Mouse (Mus musculus): ENCODE measurements at regions not wholly inside any gene's neighbourhood (a gene's known extent, or its start where the extent isn't known, plus 50 kb on each side); places are given as distances from the start of the nearest gene placed in this dataset.

DNA sequence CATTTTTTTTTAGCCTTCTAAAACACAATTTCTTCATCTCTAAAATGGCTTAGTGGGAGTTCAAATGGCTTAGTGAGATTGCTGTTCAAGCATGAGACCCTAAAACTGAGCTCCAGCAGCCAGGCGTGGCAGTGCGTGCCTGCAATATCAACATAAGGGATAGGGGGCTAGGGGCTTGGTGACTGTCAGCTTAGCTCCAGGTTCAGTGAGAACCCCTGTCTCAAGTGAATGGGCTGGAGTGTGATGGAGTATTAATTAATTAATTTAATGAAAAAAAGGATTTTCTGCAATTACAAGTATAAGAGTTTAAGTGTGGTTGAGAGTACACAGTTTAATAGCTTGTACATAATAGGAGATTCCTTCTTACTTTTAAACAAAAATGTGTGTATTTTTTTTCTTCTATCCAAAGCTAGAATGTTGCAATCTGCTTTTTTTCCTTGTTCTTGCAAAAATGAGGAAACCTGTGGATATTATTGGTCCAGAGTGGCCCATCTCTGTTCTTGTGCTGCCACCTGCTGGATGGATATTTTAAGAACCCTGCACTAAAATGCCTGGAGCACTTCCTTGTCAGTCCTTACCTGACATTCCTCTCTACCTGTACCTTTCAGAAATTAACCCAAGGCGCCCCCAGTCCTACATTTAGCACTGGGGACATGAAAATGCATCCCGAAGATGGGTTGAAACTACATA is 54.0 kb upstream of the Usp47 start:
- ATAC-seq (ENCODE audit: low read depth), result peak; percentile 69
- Histone ChIP-seq H3K4me3 (ENCODE audit: low read length) (no peak overlapping the region), H3K36me3 (ENCODE audit: control insufficient read depth, insufficient read depth, low read length) (no peaks in the 10 kb centered on the region), H3K27me3 (ENCODE audit: control insufficient read depth, insufficient read depth, low read depth, low read length) (no peaks in the 10 kb centered on the region), H3K27ac (ENCODE audit: low read length) (no peak overlapping the region), H3K4me1 (replicated peaks; ENCODE audit: control insufficient read depth, insufficient read depth, low read length) (no peaks in the 10 kb centered on the region), H3K9ac (ENCODE audit: low read length) (no peak overlapping the region), H3K4me2 (ENCODE audit: low read depth, low read length) (no peak overlapping the region), H3K9me3 (ENCODE audit: control insufficient read depth, low read length) (no peaks in the 10 kb centered on the region)
- 51% methylated on average over 4 of the region's 4 CpGs for WGBS

DNA sequence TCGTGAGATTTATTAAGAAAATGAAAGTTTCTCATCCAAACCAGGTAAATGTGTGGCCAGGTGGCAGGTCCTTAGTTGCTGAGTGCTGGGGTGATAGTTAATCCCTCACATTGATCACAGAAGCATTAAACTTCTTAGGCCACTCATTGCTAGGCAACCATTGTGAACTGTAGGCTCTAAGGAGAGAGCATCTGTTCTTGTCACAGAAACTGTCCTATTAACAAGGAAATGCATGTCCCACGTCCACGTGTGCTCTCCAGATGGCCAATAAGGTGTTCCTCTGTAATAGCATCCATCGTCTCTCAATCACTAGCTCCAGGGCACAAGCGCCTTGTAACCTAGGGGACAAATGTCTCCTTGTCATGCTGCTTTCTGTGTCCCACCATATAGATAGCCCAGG is 55.0 kb upstream of the Usp47 start:
- WGBS, result 67% methylated on average over 5 of the region's 5 CpGs
- H3K9ac ChIP-seq (ENCODE audit: low read length), result no peak overlapping the region
- H3K27me3 ChIP-seq (ENCODE audit: control insufficient read depth, insufficient read depth, low read depth, low read length), result no peaks in the 10 kb centered on the region
- no peak overlapping the region for H3K4me3 ChIP-seq (ENCODE audit: low read length)
- no peaks in the 10 kb centered on the region for H3K36me3 ChIP-seq (ENCODE audit: control insufficient read depth, insufficient read depth, low read length)
- no peak overlapping the region for H3K27ac ChIP-seq (ENCODE audit: low read length)
- H3K4me2 ChIP-seq (ENCODE audit: low read depth, low read length), result no peak overlapping the region
- ATAC-seq (ENCODE audit: low read depth), result no peak
- no peaks in the 10 kb centered on the region for H3K4me1 ChIP-seq (replicated peaks; ENCODE audit: control insufficient read depth, insufficient read depth, low read length)
- H3K9me3 ChIP-seq (ENCODE audit: control insufficient read depth, low read length), result no peaks in the 10 kb centered on the region

DNA sequence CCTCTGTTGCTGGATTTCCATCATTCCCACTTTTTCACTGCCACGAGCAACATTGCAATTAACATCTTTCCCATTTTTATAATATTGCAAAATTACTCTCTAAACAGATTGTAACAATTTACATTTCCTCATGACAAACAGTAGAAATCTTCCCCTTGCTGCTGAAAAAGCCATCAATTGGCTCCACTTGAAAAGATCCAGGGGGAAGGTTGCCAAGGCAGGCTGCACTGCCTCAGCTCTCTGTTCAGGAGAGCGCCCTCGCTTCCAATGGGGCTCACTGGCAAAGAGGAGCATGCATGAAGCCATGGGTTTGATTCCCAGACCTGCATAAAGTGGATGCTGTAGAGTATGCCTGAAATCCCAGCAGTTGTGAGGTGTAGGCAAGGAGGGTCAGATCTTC is 56.6 kb upstream of the Usp47 start:
- WGBS, result 72% methylated on average over 3 of the region's 3 CpGs
- Histone ChIP-seq H3K9me3 (ENCODE audit: control insufficient read depth, low read length) (no peaks in the 10 kb centered on the region), H3K27me3 (ENCODE audit: control insufficient read depth, insufficient read depth, low read depth, low read length) (no peaks in the 10 kb centered on the region), H3K36me3 (ENCODE audit: control insufficient read depth, insufficient read depth, low read length) (no peaks in the 10 kb centered on the region), H3K4me3 (ENCODE audit: low read length) (no peak overlapping the region), H3K9ac (ENCODE audit: low read length) (no peak overlapping the region), H3K4me2 (ENCODE audit: low read depth, low read length) (no peak overlapping the region), H3K4me1 (replicated peaks; ENCODE audit: control insufficient read depth, insufficient read depth, low read length) (no peaks in the 10 kb centered on the region), H3K27ac (ENCODE audit: low read length) (no peak overlapping the region)
- ATAC-seq (ENCODE audit: low read depth), result no peak

DNA sequence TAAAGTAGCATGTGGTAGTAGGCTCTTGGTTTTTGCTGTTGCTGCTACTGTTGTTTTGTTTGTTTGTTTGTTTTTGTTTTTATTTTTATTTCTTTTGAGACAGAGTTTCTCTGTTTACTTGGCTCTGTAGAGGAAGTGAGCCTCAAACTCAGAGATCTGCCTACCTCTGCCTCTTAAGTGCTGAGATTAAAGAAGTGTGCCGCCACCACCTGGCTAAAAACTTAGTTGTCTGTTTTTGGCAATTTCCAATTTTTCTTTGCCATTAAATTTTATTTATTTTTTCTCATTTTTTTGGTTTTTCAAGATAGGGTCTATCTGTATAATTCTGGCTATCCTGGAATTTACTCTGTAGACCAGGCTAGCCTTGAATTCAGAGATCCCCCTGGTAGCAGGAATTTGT is 59.3 kb upstream of the Usp47 start:
- no peak overlapping the region for H3K4me3 ChIP-seq (ENCODE audit: low read length)

DNA sequence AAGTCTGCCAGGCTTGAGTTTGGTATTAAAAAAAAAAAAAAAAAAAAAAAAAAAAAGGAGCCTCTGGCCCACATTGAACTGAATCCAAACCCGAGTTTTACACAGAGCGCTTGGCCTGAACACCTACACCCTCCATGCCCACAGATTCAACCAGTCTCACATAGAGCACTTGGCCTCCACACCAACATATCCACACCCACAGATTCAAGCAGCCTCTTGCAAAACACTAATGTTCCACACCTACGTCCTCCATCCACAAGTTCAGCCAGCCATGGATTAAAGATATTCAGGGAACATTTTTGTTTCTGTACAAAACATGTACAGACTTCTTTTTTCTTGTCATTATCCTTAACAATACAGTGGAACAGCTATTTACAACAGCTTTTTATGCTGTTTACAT is 63.3 kb upstream of the Usp47 start:
- Histone ChIP-seq H3K27me3 (ENCODE audit: control insufficient read depth, insufficient read depth, low read depth, low read length) (no peaks in the 10 kb centered on the region), H3K27ac (ENCODE audit: low read length) (no peak overlapping the region), H3K36me3 (ENCODE audit: control insufficient read depth, insufficient read depth, low read length) (no peaks in the 10 kb centered on the region), H3K4me3 (ENCODE audit: low read length) (no peak overlapping the region), H3K9me3 (ENCODE audit: control insufficient read depth, low read length) (no peaks in the 10 kb centered on the region), H3K9ac (ENCODE audit: low read length) (no peak overlapping the region), H3K4me2 (ENCODE audit: low read depth, low read length) (no peak overlapping the region), H3K4me1 (replicated peaks; ENCODE audit: control insufficient read depth, insufficient read depth, low read length) (no peaks in the 10 kb centered on the region)
- 94% methylated on average over 3 of the region's 3 CpGs for WGBS
- ATAC-seq (ENCODE audit: low read depth), result no peak

More for the DNA sequence above, 59.3 kb upstream of the Usp47 start:
- Histone ChIP-seq H3K9ac (ENCODE audit: low read length) (no peak overlapping the region), H3K27me3 (ENCODE audit: control insufficient read depth, insufficient read depth, low read depth, low read length) (no peaks in the 10 kb centered on the region), H3K36me3 (ENCODE audit: control insufficient read depth, insufficient read depth, low read length) (no peaks in the 10 kb centered on the region), H3K4me2 (ENCODE audit: low read depth, low read length) (no peak overlapping the region), H3K9me3 (ENCODE audit: control insufficient read depth, low read length) (no peaks in the 10 kb centered on the region), H3K27ac (ENCODE audit: low read length) (no peak overlapping the region), H3K4me1 (replicated peaks; ENCODE audit: control insufficient read depth, insufficient read depth, low read length) (no peaks in the 10 kb centered on the region)
- WGBS, result 74% methylated on average over 1 of the region's 1 CpGs
- no peak for ATAC-seq (ENCODE audit: low read depth)

DNA sequence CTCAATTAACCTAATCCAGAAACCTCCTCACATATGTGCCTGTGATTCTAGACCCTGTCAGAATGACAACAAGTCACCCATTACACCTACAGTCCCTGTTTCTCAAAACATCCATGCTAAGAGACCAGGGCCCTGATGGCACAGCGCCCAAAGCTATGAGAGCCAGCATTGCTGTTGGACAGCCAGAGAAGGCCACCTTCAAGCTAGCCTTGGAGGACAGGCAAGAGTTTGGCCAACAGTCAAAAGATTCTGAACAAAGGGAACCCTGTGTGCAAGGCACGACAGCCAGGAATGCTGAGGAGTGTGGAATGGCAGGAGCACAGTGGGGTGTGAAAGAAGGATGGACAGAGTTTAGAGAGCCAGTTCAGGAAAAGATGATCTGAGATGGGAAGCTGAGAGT is 66.6 kb upstream of the Usp47 start:
- no peak for ATAC-seq (ENCODE audit: low read depth)

DNA sequence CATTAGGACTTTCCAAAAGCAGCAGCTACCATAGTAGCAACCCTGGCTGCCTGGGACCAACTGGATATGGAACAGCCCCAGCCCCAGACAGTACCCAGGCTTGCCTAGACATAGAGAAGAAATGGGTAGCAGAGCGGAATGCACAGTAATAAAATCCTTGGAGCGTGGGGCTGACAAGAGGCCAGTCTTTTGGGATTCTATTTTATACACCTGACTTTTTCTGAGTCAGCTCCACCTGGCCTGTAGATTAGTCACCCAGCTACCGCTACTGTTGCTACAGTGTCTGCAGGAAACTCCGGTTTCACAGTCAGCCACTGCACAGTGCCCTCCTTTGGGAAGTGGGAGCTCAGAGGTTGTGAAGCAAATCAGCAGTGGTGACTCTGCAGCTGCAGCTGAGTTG is 83.7 kb upstream of the Usp47 start:
- no peak for ATAC-seq (ENCODE audit: low read depth)
- no peaks in the 10 kb centered on the region for H3K9me3 ChIP-seq (ENCODE audit: control insufficient read depth, low read length)
- no peaks in the 10 kb centered on the region for H3K4me1 ChIP-seq (replicated peaks; ENCODE audit: control insufficient read depth, insufficient read depth, low read length)
- no peaks in the 10 kb centered on the region for H3K27me3 ChIP-seq (ENCODE audit: control insufficient read depth, insufficient read depth, low read depth, low read length)
- H3K9ac ChIP-seq (ENCODE audit: low read length), result no peak overlapping the region
- H3K27ac ChIP-seq (ENCODE audit: low read length), result no peak overlapping the region
- no peak overlapping the region for H3K4me2 ChIP-seq (ENCODE audit: low read depth, low read length)
- no peaks in the 10 kb centered on the region for H3K36me3 ChIP-seq (ENCODE audit: control insufficient read depth, insufficient read depth, low read length)
- H3K4me3 ChIP-seq (ENCODE audit: low read length), result no peak overlapping the region
- 81% methylated on average over 4 of the region's 4 CpGs for WGBS

More for the DNA sequence above, 66.6 kb upstream of the Usp47 start:
- no peaks in the 10 kb centered on the region for H3K9me3 ChIP-seq (ENCODE audit: control insufficient read depth, low read length)
- H3K27ac ChIP-seq (ENCODE audit: low read length), result no peak overlapping the region
- no peak overlapping the region for H3K4me3 ChIP-seq (ENCODE audit: low read length)
- H3K36me3 ChIP-seq (ENCODE audit: control insufficient read depth, insufficient read depth, low read length), result no peaks in the 10 kb centered on the region
- H3K27me3 ChIP-seq (ENCODE audit: control insufficient read depth, insufficient read depth, low read depth, low read length), result no peaks in the 10 kb centered on the region
- H3K4me1 ChIP-seq (replicated peaks; ENCODE audit: control insufficient read depth, insufficient read depth, low read length), result no peaks in the 10 kb centered on the region
- H3K4me2 ChIP-seq (ENCODE audit: low read depth, low read length), result no peak overlapping the region
- 61% methylated on average over 2 of the region's 2 CpGs for WGBS
- no peak overlapping the region for H3K9ac ChIP-seq (ENCODE audit: low read length)

DNA sequence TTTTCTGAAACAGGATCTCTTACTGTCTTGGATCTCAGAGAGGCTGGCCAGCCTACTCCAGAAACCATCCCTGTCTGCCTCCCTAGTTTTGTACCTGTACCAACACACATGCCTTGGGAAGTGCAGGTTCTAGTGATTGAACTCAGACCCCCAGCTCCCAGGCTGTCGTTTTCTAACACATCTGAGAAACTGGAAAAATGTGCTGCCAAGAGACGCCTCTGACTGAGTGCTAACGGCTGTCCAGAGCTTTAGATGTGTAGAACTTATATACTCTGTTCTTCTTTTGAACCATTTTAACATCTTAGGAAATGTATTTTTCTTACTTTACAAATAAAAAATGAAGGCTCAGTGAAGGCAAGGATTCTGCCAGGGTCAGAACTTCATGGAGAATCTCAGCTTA is 85.8 kb upstream of the Usp47 start:
- Histone ChIP-seq H3K4me2 (ENCODE audit: low read depth, low read length) (no peak overlapping the region), H3K27me3 (ENCODE audit: control insufficient read depth, insufficient read depth, low read depth, low read length) (no peaks in the 10 kb centered on the region), H3K4me1 (replicated peaks; ENCODE audit: control insufficient read depth, insufficient read depth, low read length) (no peaks in the 10 kb centered on the region), H3K9ac (ENCODE audit: low read length) (no peak overlapping the region), H3K27ac (ENCODE audit: low read length) (no peak overlapping the region), H3K9me3 (ENCODE audit: control insufficient read depth, low read length) (no peaks in the 10 kb centered on the region), H3K4me3 (ENCODE audit: low read length) (no peak overlapping the region), H3K36me3 (ENCODE audit: control insufficient read depth, insufficient read depth, low read length) (no peaks in the 10 kb centered on the region)
- WGBS, result 60% methylated on average over 3 of the region's 3 CpGs
- no peak for ATAC-seq (ENCODE audit: low read depth)

DNA sequence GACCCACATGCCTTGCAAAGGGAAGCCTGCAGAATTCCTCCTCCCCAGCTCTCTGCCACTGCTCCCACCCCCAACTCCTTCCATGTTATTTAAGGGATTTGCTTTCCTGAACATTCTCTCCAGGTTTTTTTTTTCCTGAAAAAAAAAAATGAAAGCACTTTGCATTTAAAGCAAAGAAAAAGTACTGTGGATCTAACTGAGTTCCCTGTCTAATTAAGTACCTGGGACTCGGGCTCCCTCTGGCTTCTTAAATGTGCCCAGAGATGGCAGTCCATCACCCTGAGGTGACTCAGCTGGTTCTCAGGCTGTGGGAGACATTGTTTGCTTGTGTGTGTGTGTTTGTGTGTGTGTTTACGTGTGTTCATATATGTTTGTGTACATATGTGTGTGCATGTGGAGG is 86.2 kb upstream of the Usp47 start:
- 74% methylated on average over 2 of the region's 2 CpGs for WGBS
- Histone ChIP-seq H3K9me3 (ENCODE audit: control insufficient read depth, low read length) (no peaks in the 10 kb centered on the region), H3K4me1 (replicated peaks; ENCODE audit: control insufficient read depth, insufficient read depth, low read length) (no peaks in the 10 kb centered on the region), H3K27ac (ENCODE audit: low read length) (no peak overlapping the region), H3K27me3 (ENCODE audit: control insufficient read depth, insufficient read depth, low read depth, low read length) (no peaks in the 10 kb centered on the region), H3K9ac (ENCODE audit: low read length) (no peak overlapping the region), H3K4me3 (ENCODE audit: low read length) (no peak overlapping the region), H3K36me3 (ENCODE audit: control insufficient read depth, insufficient read depth, low read length) (no peaks in the 10 kb centered on the region), H3K4me2 (ENCODE audit: low read depth, low read length) (no peak overlapping the region)
- no peak for ATAC-seq (ENCODE audit: low read depth)

DNA sequence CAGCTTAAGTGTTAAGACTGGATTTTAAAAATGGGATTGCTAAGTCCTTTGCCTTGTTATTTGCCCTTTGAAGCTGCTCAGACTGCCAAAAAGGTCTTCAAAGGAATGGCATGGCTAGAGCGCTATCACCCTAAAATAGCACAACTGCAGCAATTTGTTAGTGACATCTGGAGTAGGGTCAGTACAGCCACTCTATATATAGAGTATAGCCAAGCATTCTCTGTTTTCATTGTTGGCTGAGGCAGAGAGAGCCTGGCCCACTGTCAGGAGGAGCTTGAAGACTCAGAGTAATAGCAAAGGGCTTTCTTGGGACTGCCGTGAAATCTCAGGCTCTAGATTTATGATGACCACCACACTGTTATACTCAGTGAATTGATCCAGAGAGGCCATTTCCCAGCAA is 90.6 kb upstream of the Usp47 start:
- no peak for ATAC-seq (ENCODE audit: low read depth)
- Histone ChIP-seq H3K4me2 (ENCODE audit: low read depth, low read length) (no peak overlapping the region), H3K4me1 (replicated peaks; ENCODE audit: control insufficient read depth, insufficient read depth, low read length) (no peaks in the 10 kb centered on the region), H3K27me3 (ENCODE audit: control insufficient read depth, insufficient read depth, low read depth, low read length) (no peaks in the 10 kb centered on the region), H3K36me3 (ENCODE audit: control insufficient read depth, insufficient read depth, low read length) (no peaks in the 10 kb centered on the region), H3K9me3 (ENCODE audit: control insufficient read depth, low read length) (no peaks in the 10 kb centered on the region), H3K27ac (ENCODE audit: low read length) (no peak overlapping the region), H3K4me3 (ENCODE audit: low read length) (no peak overlapping the region), H3K9ac (ENCODE audit: low read length) (no peak overlapping the region)
- WGBS, result 81% methylated on average over 2 of the region's 2 CpGs

All from lung, embryonic 16.5 days (tissue).